Comparison of ENCODE assay signal across 2 mouse cellular contexts in the genomic region with DNA sequence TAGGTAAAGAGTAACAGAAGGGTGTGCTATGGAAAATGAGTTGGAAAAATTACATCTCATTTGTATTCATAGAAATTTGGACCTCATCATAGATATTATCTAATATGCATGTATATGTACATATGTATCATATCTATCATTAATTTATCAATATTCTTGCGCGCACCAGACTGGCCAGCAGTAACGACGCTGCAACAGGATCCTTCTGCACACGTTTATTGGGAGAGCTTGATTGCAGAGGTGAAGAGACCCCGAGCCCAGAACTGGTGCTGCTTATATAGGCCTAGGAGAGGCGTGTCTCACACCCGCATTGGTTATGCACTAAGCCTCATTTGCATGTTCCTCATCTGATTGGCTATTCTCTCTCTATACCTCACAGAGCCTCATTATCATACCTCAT.
DNase-seq lines count a peak whose midpoint lies in the region; TF ChIP-seq lines count a peak whose summit lies in the region.
"Not testable (repeated sequence)": the region's sequence is repeated elsewhere in the genome, so short reads cannot be mapped to it uniquely, and the experiment has no call there.

No protein-coding gene starts in this region.

- H3K79me2 ChIP-seq in MEL (ENCODE audit: control insufficient read depth, insufficient read depth, low read length, poor library complexity): not testable (repeated sequence)

- H3K9me3 ChIP-seq in MEL (replicated peaks; ENCODE audit: insufficient read depth, low read length): not testable (repeated sequence)

- not testable (repeated sequence) for TF ChIP-seq POLR2A in MEL (IDR thresholded peaks at IDR 0.05; ENCODE audit: control insufficient read depth in 1 of 2, insufficient read depth in 1 of 2, low read depth in 1 of 2, low read length in 2 of 2, poor library complexity in 1 of 2)

- not testable (repeated sequence) for TF ChIP-seq RAD21 in MEL (IDR thresholded peaks at IDR 0.05; ENCODE audit: low read depth, low read length)

- H3K9ac ChIP-seq in MEL (ENCODE audit: control insufficient read depth, low read depth, low read length, poor library complexity, severe bottlenecking): not testable (repeated sequence)

- H3K27ac ChIP-seq in MEL (ENCODE audit: control insufficient read depth, low read depth, low read length): not testable (repeated sequence)

- peaks cover 13 to 28% of the 10 kb centered on the region in 2 experiments for H3K4me1 ChIP-seq in MEL (ENCODE audit: control insufficient read depth in 1 of 2, insufficient read depth in 2 of 2, low read length in 2 of 2)

- not testable (repeated sequence) for H3K27me3 ChIP-seq in MEL (ENCODE audit: control insufficient read depth in 1 of 2, insufficient read depth in 2 of 2, low read length in 2 of 2)

- TF ChIP-seq EP300 in MEL (IDR thresholded peaks at IDR 0.05; ENCODE audit: low read depth in 1 of 2, low read length in 2 of 2): not testable (repeated sequence)

- peaks cover 0 to 34% of the 10 kb centered on the region in 2 experiments; a peak in 2 of 4 replicates for H3K36me3 ChIP-seq in MEL (ENCODE audit: control insufficient read depth in 1 of 2, insufficient read depth in 2 of 2, low read length in 2 of 2)

- not testable (repeated sequence) for TF ChIP-seq CTCF in MEL (IDR thresholded peaks at IDR 0.05 in 2 of 3, conservative IDR thresholded peaks at IDR 0.05 in 1 of 3; ENCODE audit: control insufficient read depth in 1 of 3, insufficient read depth in 1 of 3, low read depth in 2 of 3, low read length in 3 of 3, poor library complexity in 1 of 3, severe bottlenecking in 1 of 3)

- not testable (repeated sequence) for DNase-seq in MEL (ENCODE audit: low read depth, low spot score)
- peak; percentile 64 for DNase-seq in heart, adult 11 months

- H3K4me3 ChIP-seq in MEL (ENCODE audit: control insufficient read depth in 1 of 2, insufficient read depth in 1 of 2, low read depth in 2 of 2, low read length in 2 of 2): not testable (repeated sequence)

TF ChIP-seq in MEL, 35 proteins besides CTCF, POLR2A, EP300 and RAD21:
- TF ChIP-seq TBP (IDR thresholded peaks at IDR 0.05; ENCODE audit: low read depth, low read length): peak; percentile 55; the same call in 1 of the 2 replicates
TF ChIP-seq in MEL: peak in this region for 1; not testable (repeated sequence) for 34.
